Comparison of ENCODE assay signal across 22 mouse cellular contexts in genomic region chr17:74599396-74599795, GRCm38 (mm10).
A peak's percentile ranks its signal among the peaks of the same experiment; 100 is the strongest.
DNase-seq lines count a peak whose midpoint lies in the region; ATAC-seq and TF ChIP-seq lines count a peak whose summit lies in the region.
"Had no signal": no experiment of that assay in that cellular context is flagged by ENCODE, and none has a peak within 500 bp of the region (broad histone marks: within the 10 kb centered on the region; RNA-seq: fewer than 3 reads in every experiment).

No protein-coding gene starts in this region.

- peak; percentile 30 for TF ChIP-seq CTCF in liver, postnatal 0 days (IDR thresholded peaks at IDR 0.05; ENCODE audit: low read depth)
- no peak for TF ChIP-seq CTCF in layer of hippocampus, adult 2 months (conservative IDR thresholded peaks at IDR 0.05)

- H3K4me1 ChIP-seq in kidney, embryonic 14.5 days (ENCODE audit: control insufficient read depth, insufficient read depth, low read length) = no peaks in the 10 kb centered on the region
- H3K4me1 ChIP-seq in liver, embryonic 15.5 days (replicated peaks) = no peaks in the 10 kb centered on the region
- H3K4me1 ChIP-seq in liver, embryonic 12.5 days = no peaks in the 10 kb centered on the region
- 0 out of 2 replicates have a peak, but pooled peaks cover 4% of the 10 kb centered on the region for H3K4me1 ChIP-seq in liver, postnatal 0 days (ENCODE audit: insufficient read depth)
- H3K4me1 ChIP-seq: embryonic facial prominence, embryonic 13.5 days; embryonic facial prominence, embryonic 15.5 days; forebrain, embryonic 10.5 days; forebrain, embryonic 12.5 days had no signal

- peak; percentile 63 for DNase-seq in kidney, adult 9 months
- no peak for DNase-seq in liver, postnatal 0 days
- DNase-seq in layer of hippocampus, adult 2 months (ENCODE audit: low spot score in 2 of 2) = no peak
- DNase-seq: adrenal gland, adult 2 months; adrenal gland, postnatal 10 days; adrenal gland, postnatal 25 days; cerebellum, adult 11 months; cerebellum, adult 18-20 months; cerebellum, adult 8-10 months; cerebellum, adult 9-11 months; cerebellum, postnatal 14 days; cerebellum, postnatal 36 days; embryo, embryonic 11 days had no signal

- H3K36me3 ChIP-seq in kidney, embryonic 14.5 days (ENCODE audit: control insufficient read depth, insufficient read depth, low read length) = peaks cover 68% of the 10 kb centered on the region
- peaks cover 60% of the 10 kb centered on the region for H3K36me3 ChIP-seq in liver, embryonic 15.5 days (replicated peaks)
- H3K36me3 ChIP-seq in liver, embryonic 12.5 days = peaks cover 84% of the 10 kb centered on the region
- peaks cover 42% of the 10 kb centered on the region for H3K36me3 ChIP-seq in liver, postnatal 0 days (replicated peaks; ENCODE audit: insufficient read depth, low read length)

- H3K4me2 ChIP-seq in kidney, embryonic 14.5 days (replicated peaks; ENCODE audit: low read depth, low read length) = no peak overlapping the region
- 0 out of 2 replicates have a peak overlapping the region, but pooled peaks have one; percentile 12 for H3K4me2 ChIP-seq in liver, embryonic 15.5 days
- no peak overlapping the region for H3K4me2 ChIP-seq in liver, embryonic 12.5 days
- peak overlapping the region; percentile 53 for H3K4me2 ChIP-seq in liver, postnatal 0 days (ENCODE audit: low read depth, low read length)
- H3K4me2 ChIP-seq: embryonic facial prominence, embryonic 13.5 days; embryonic facial prominence, embryonic 15.5 days; forebrain, embryonic 12.5 days had no signal

- no peak for ATAC-seq in kidney, embryonic 14.5 days (ENCODE audit: low FRiP score, low TSS enrichment)
- ATAC-seq in liver, embryonic 15.5 days (ENCODE audit: insufficient read depth) = no peak
- no peak for ATAC-seq in liver, embryonic 12.5 days
- ATAC-seq in liver, postnatal 0 days = peak; percentile 60; the same call in 1 of the 2 replicates
- ATAC-seq: forebrain, embryonic 14.5 days had no signal

- H3K4me3 ChIP-seq in kidney, embryonic 14.5 days (ENCODE audit: low read length) = no peak overlapping the region
- H3K4me3 ChIP-seq in liver, embryonic 15.5 days (replicated peaks) = no peak overlapping the region
- H3K4me3 ChIP-seq in liver, embryonic 12.5 days = no peak overlapping the region
- H3K4me3 ChIP-seq in liver, postnatal 0 days (ENCODE audit: low read depth, low read length) = no peak overlapping the region
- no peak overlapping the region for H3K4me3 ChIP-seq in layer of hippocampus, adult 2 months
- H3K4me3 ChIP-seq: embryonic facial prominence, embryonic 13.5 days; embryonic facial prominence, embryonic 15.5 days; erythroblast, embryonic 14.5 days; forebrain, embryonic 10.5 days; forebrain, embryonic 12.5 days had no signal

- no peak overlapping the region for H3K27ac ChIP-seq in kidney, embryonic 14.5 days (ENCODE audit: low read depth, low read length)
- 0 out of 2 replicates have a peak overlapping the region, but pooled peaks have one; percentile 16 for H3K27ac ChIP-seq in liver, embryonic 15.5 days (replicated peaks)
- H3K27ac ChIP-seq in liver, embryonic 12.5 days = no peak overlapping the region
- peak overlapping the region; percentile 36; the same call in 1 of the 2 replicates for H3K27ac ChIP-seq in liver, postnatal 0 days (ENCODE audit: low read depth)
- no peak overlapping the region for H3K27ac ChIP-seq in layer of hippocampus, adult 2 months
- H3K27ac ChIP-seq: embryonic facial prominence, embryonic 13.5 days; embryonic facial prominence, embryonic 15.5 days; forebrain, embryonic 10.5 days; forebrain, embryonic 12.5 days had no signal

- H3K9ac ChIP-seq in kidney, embryonic 14.5 days (ENCODE audit: low read depth, low read length) = no peak overlapping the region
- no peak overlapping the region for H3K9ac ChIP-seq in liver, embryonic 15.5 days
- no peak overlapping the region for H3K9ac ChIP-seq in liver, embryonic 12.5 days
- H3K9ac ChIP-seq in liver, postnatal 0 days (replicated peaks) = no peak overlapping the region
- H3K9ac ChIP-seq: embryonic facial prominence, embryonic 13.5 days; embryonic facial prominence, embryonic 15.5 days; forebrain, embryonic 12.5 days had no signal

- no peaks in the 10 kb centered on the region for H3K27me3 ChIP-seq in kidney, embryonic 14.5 days (ENCODE audit: control insufficient read depth, insufficient read depth, low read length)
- no peaks in the 10 kb centered on the region for H3K27me3 ChIP-seq in liver, embryonic 15.5 days
- no peaks in the 10 kb centered on the region for H3K27me3 ChIP-seq in liver, embryonic 12.5 days (replicated peaks)
- H3K27me3 ChIP-seq in liver, postnatal 0 days (ENCODE audit: insufficient read depth, low read length) = no peaks in the 10 kb centered on the region
- H3K27me3 ChIP-seq: embryonic facial prominence, embryonic 13.5 days; embryonic facial prominence, embryonic 15.5 days; forebrain, embryonic 12.5 days had no signal

- no peak for TF ChIP-seq EP300 in liver, postnatal 0 days (IDR thresholded peaks at IDR 0.05; ENCODE audit: low read depth)

- WGBS in kidney, embryonic 14.5 days = 97% methylated on average over 2 of the region's 2 CpGs
- 81% methylated on average over 2 of the region's 2 CpGs for WGBS in liver, embryonic 15.5 days (ENCODE audit: insufficient replicate concordance)
- 94% methylated on average over 2 of the region's 2 CpGs for WGBS in liver, embryonic 12.5 days (ENCODE audit: insufficient replicate concordance)
- 80% methylated on average over 2 of the region's 2 CpGs for WGBS in liver, postnatal 0 days (ENCODE audit: insufficient replicate concordance)

- H3K9me3 ChIP-seq in kidney, embryonic 14.5 days (ENCODE audit: control insufficient read depth, low read length) = no peaks in the 10 kb centered on the region
- no peaks in the 10 kb centered on the region for H3K9me3 ChIP-seq in liver, embryonic 15.5 days (replicated peaks)
- H3K9me3 ChIP-seq in liver, embryonic 12.5 days (replicated peaks) = no peaks in the 10 kb centered on the region
- H3K9me3 ChIP-seq in liver, postnatal 0 days (ENCODE audit: low read length) = no peaks in the 10 kb centered on the region
- H3K9me3 ChIP-seq: embryonic facial prominence, embryonic 13.5 days; embryonic facial prominence, embryonic 15.5 days; forebrain, embryonic 10.5 days; forebrain, embryonic 12.5 days had no signal

Comparison
In these comparisons a context has a peak if more than half of its experiments do, and no peak if none do; other contexts are left out.
1. H3K27ac ChIP-seq: peak in liver, embryonic 15.5 days (single experiment) and liver, postnatal 0 days (single experiment); none in kidney, embryonic 14.5 days (single experiment), liver, embryonic 12.5 days (single experiment) and layer of hippocampus, adult 2 months (single experiment).
2. H3K4me2 ChIP-seq: peak in liver, embryonic 15.5 days (single experiment) and liver, postnatal 0 days (single experiment); none in kidney, embryonic 14.5 days (single experiment) and liver, embryonic 12.5 days (single experiment).